Mouse (Mus musculus): ENCODE data around the gene Nrxn3. TPM values are rescaled to one million over a fixed set of nuclear protein-coding genes. Genes with fewer than 3 reads are reported as not detected.

The Nrxn3 gene
- polyA plus RNA-seq, 1 experiment from 2014 or later = 4.8 TPM

GRCm38 (mm10) chr12:88966329-88966728 is 243.7 kb downstream of the Nrxn3 start:
- WGBS = 78% methylated on average over 4 of the region's 4 CpGs
- H3K4me3 ChIP-seq = no peak overlapping the region
- H3K36me3 ChIP-seq = no peaks in the 10 kb centered on the region
- no peaks in the 10 kb centered on the region for H3K27me3 ChIP-seq (ENCODE audit: insufficient read depth, poor library complexity, severe bottlenecking)
- H3K4me1 ChIP-seq = no peaks in the 10 kb centered on the region
- no peaks in the 10 kb centered on the region for H3K9me3 ChIP-seq
- H3K27ac ChIP-seq = no peak overlapping the region
- DNase-seq (ENCODE audit: low spot score) = no peak

DNA sequence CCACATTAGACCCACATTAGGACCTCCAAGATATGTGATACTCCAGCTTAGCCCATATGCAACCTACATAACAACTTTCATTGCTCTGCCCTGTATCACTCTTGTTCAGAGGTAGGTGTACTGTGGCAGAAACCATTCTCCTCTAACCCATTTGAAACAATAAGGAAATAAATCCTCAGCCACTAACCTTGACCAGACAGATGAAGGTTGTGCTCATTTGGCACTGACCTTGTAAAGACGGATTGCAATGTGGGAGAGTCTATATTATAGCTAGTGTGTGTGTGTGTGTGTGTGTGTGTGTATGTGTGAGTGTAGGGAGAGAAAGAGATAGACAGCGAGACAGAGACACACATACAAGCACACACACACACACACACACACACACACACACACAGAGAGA is 253.9 kb downstream of the Nrxn3 start:
- H3K36me3 ChIP-seq = no peaks in the 10 kb centered on the region
- H3K27ac ChIP-seq = no peak overlapping the region
- WGBS = 67% methylated on average over 2 of the region's 2 CpGs
- no peaks in the 10 kb centered on the region for H3K4me1 ChIP-seq
- H3K27me3 ChIP-seq (ENCODE audit: insufficient read depth, poor library complexity, severe bottlenecking) = no peaks in the 10 kb centered on the region
- H3K9me3 ChIP-seq = no peaks in the 10 kb centered on the region
- H3K4me3 ChIP-seq = no peak overlapping the region
- no peak for DNase-seq (ENCODE audit: low spot score)

DNA sequence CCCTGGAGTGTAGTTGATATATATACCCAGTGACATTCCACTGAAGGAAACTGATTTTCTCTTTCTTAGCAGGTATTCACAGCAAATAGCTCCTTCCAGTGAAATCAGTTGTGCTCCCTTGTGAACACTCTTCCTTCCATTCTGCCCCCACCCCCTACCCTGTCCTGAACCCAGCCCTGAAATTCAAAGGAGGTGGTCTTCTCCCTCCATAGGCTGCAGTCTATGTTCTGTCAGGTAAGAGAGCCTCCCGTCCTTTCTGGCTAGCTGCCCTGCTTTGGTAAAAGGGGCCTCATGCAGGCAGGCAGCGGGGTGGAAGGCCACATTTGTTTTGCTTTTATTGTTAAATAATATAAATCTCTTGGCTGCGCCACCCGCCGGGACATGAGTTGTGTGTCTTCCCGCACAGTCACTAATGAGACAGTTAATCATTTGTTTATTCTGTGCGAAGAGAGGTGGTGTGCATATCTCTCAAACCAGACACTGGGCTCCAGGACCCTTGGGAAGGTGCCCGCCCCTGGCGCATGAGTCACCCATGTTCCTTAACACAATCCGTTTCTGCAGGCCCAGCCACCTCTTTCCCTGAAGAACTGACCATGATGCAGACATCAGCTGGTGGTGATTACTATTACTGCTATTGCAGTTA is 261.1 kb downstream of the Nrxn3 start:
- DNase-seq (ENCODE audit: low spot score) = peak; percentile 91
- WGBS = 16% methylated on average over 10 of the region's 10 CpGs
- H3K27me3 ChIP-seq (ENCODE audit: insufficient read depth, poor library complexity, severe bottlenecking) = no peaks in the 10 kb centered on the region
- no peaks in the 10 kb centered on the region for H3K9me3 ChIP-seq
- no peak overlapping the region for H3K4me3 ChIP-seq
- peaks cover 25% of the 10 kb centered on the region for H3K4me1 ChIP-seq
- H3K27ac ChIP-seq = peak overlapping the region; percentile 74
- H3K36me3 ChIP-seq = no peaks in the 10 kb centered on the region

DNA sequence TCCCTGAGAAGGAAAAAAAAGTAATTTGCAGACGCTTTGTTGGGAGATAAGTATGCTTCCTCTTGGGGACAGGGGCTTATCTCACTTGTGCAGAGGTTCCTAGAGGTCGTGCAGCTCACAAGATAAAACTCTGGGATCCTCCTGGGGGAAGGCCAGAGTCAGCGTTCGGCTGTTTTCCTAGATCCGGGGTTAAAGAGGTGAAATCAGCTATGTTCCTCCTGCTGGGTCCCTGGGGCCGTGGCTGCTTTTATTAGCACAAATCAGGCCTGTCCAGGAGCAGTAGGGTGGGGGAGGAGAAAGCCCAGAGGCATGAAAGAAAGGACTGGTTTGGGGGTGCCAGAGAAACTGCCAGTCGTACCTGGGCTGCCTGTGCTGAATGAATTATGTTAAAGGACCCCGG is 261.7 kb downstream of the Nrxn3 start:
- Histone ChIP-seq H3K27me3 (ENCODE audit: insufficient read depth, poor library complexity, severe bottlenecking) (no peaks in the 10 kb centered on the region), H3K4me3 (peak overlapping the region; percentile 22), H3K4me1 (peaks cover 25% of the 10 kb centered on the region), H3K9me3 (no peaks in the 10 kb centered on the region), H3K27ac (peak overlapping the region; percentile 86), H3K36me3 (no peaks in the 10 kb centered on the region)
- WGBS = 4% methylated on average over 8 of the region's 8 CpGs
- peak; percentile 95 for DNase-seq (ENCODE audit: low spot score)

DNA sequence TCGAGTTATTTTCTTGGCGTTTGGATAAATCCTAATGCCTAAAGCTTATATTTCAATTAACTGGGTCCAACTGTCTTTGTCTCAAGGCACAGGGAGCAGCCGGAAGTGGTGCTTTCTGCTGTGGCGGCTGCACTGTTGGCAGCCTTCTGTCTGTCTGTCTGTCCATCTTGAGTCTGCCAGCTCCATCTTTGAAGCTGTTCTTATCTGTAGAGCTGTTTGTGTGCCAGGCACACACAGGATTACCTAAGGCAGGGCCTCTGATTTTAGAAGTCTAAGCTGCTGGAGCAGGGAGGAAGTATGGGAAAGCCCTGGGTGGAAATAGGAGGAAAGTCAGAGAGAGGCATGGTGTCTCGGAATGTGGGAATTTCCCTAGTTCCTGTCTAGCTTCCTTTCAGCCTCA is 262.1 kb downstream of the Nrxn3 start:
- H3K4me3 ChIP-seq = peak overlapping the region; percentile 22
- 23% methylated on average over 5 of the region's 5 CpGs for WGBS

DNA sequence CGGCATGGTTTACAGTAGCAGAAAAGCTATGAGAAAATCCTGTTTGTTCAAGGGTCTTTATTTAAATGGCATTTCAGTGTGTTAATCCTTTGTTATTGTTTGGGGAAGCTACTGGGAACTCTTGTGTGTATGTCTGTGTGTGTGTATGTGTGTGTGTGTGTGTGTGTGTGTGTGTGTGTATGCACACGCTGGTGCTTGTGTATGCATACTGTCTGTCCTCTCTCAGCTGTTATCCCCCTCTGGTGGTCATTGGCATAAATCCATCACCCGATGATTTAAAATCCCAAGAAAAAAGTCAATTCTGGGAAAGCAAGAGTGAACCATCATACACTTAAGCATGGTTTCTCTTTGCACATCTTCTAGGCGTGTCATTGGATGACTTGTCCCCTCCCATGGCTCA is 264.4 kb downstream of the Nrxn3 start:
- WGBS = 56% methylated on average over 4 of the region's 4 CpGs
- no peak for DNase-seq (ENCODE audit: low spot score)
- H3K9me3 ChIP-seq = no peaks in the 10 kb centered on the region
- no peak overlapping the region for H3K27ac ChIP-seq
- H3K4me3 ChIP-seq = no peak overlapping the region
- H3K27me3 ChIP-seq (ENCODE audit: insufficient read depth, poor library complexity, severe bottlenecking) = no peaks in the 10 kb centered on the region
- no peaks in the 10 kb centered on the region for H3K36me3 ChIP-seq
- peaks cover 25% of the 10 kb centered on the region for H3K4me1 ChIP-seq

More for the DNA sequence above, 262.1 kb downstream of the Nrxn3 start:
- DNase-seq (ENCODE audit: low spot score) = peak; percentile 77
- no peaks in the 10 kb centered on the region for H3K27me3 ChIP-seq (ENCODE audit: insufficient read depth, poor library complexity, severe bottlenecking)
- no peaks in the 10 kb centered on the region for H3K9me3 ChIP-seq
- no peaks in the 10 kb centered on the region for H3K36me3 ChIP-seq
- peak overlapping the region; percentile 86 for H3K27ac ChIP-seq
- peaks cover 25% of the 10 kb centered on the region for H3K4me1 ChIP-seq

DNA sequence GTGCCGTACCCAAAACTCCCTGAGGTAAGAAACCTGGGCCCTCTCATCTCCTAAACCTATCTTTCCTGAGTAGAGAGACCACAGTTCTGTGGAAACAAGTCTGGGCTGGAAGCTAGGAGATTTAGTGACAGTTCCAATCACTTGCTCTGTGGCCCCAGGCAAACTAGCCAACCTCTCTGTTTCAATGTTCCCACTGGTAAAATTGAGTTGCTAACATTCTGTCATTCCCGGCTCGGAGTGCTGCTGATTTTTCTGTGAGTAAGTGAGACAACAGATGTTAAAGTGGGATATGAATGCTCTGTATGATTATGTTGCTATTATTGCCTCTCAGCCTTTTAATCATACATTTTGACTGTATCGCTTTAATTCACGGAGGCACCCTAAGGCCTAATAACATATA is 268.1 kb downstream of the Nrxn3 start:
- peaks cover under 1% of the 10 kb centered on the region; the same call in 1 of the 2 replicates for H3K4me1 ChIP-seq
- no peaks in the 10 kb centered on the region for H3K27me3 ChIP-seq (ENCODE audit: insufficient read depth, poor library complexity, severe bottlenecking)
- no peak overlapping the region for H3K4me3 ChIP-seq
- no peak overlapping the region for H3K27ac ChIP-seq
- no peaks in the 10 kb centered on the region for H3K36me3 ChIP-seq
- no peak for DNase-seq (ENCODE audit: low spot score)
- WGBS = 87% methylated on average over 5 of the region's 5 CpGs
- H3K9me3 ChIP-seq = no peaks in the 10 kb centered on the region

DNA sequence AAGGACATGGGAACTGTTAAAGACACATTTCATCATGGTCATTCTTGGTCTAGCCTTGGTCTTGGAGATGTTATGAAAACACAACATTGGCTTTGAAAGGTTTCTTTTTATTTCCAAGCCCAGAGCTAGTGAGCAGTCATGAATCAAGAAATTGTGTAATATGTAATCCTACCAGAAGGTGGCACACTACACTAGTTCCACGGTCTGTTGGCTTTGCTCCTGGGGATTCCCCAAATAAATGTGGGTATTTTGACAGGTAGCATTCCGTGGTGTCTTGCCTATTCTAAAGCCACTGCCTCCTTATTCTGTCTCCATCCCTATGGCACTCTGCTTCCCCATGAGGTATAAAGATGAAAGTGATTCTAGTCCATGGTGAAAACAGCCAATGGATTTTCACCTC is 269.5 kb downstream of the Nrxn3 start:
- H3K4me1 ChIP-seq = no peaks in the 10 kb centered on the region
- no peak for DNase-seq (ENCODE audit: low spot score)
- no peak overlapping the region for H3K4me3 ChIP-seq
- H3K27ac ChIP-seq = no peak overlapping the region
- 6% methylated on average over 2 of the region's 2 CpGs for WGBS
- H3K9me3 ChIP-seq = no peaks in the 10 kb centered on the region
- no peaks in the 10 kb centered on the region for H3K27me3 ChIP-seq (ENCODE audit: insufficient read depth, poor library complexity, severe bottlenecking)
- no peaks in the 10 kb centered on the region for H3K36me3 ChIP-seq

DNA sequence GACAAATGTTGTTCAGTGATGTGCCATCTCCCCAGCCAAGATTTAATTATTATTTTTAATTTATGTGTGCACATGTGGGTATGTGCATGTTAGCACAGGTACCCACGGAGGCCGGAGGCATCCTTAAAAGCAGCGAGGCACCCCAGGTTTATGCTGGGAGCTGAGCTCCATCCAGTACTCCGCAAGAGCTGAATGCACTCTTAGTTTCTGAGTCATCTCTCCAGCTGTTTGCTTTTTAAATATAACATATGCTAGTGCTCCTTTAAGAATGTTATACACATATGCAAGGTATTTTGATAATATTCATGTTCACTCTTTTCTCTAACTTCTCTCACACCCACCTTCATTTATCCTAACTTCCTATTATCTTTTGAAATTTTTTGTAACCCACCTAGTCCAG is 271.1 kb downstream of the Nrxn3 start:
- H3K4me1 ChIP-seq = no peaks in the 10 kb centered on the region
- H3K36me3 ChIP-seq = no peaks in the 10 kb centered on the region
- H3K9me3 ChIP-seq = no peaks in the 10 kb centered on the region
- DNase-seq (ENCODE audit: low spot score) = no peak
- H3K27me3 ChIP-seq (ENCODE audit: insufficient read depth, poor library complexity, severe bottlenecking) = no peaks in the 10 kb centered on the region
- no peak overlapping the region for H3K4me3 ChIP-seq
- no peak overlapping the region for H3K27ac ChIP-seq
- WGBS = 86% methylated on average over 4 of the region's 4 CpGs

DNA sequence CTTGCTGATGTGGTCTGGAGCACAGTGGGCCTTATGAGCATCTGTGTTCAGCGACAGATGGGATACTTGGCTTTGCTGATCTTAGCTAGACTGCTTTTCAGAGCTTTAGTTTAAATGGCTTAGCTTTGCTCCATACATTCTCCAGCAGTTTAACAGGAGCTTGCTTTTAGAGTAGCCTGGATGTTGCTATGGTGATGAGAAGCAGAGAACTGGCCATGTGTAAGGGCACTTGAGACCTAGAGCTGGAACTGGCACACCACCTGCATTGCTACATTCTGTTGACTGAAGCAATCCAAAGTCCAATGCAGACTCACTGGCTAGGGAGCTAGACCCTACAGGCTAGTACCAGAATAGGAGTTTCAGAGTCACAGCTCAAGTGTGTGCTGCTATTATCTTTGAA is 293.8 kb downstream of the Nrxn3 start:
- Histone ChIP-seq H3K9me3 (no peaks in the 10 kb centered on the region), H3K4me1 (no peaks in the 10 kb centered on the region), H3K36me3 (no peaks in the 10 kb centered on the region), H3K27ac (no peak overlapping the region), H3K27me3 (ENCODE audit: insufficient read depth, poor library complexity, severe bottlenecking) (no peaks in the 10 kb centered on the region), H3K4me3 (no peak overlapping the region)
- 79% methylated on average over 1 of the region's 1 CpGs for WGBS
- DNase-seq (ENCODE audit: low spot score) = no peak

GRCm38 (mm10) chr12:89025180-89025579 is 302.5 kb downstream of the Nrxn3 start:
- no peak overlapping the region for H3K4me3 ChIP-seq
- no peaks in the 10 kb centered on the region for H3K9me3 ChIP-seq
- no peak for DNase-seq (ENCODE audit: low spot score)
- H3K27me3 ChIP-seq (ENCODE audit: insufficient read depth, poor library complexity, severe bottlenecking) = no peaks in the 10 kb centered on the region
- no peaks in the 10 kb centered on the region for H3K4me1 ChIP-seq
- H3K36me3 ChIP-seq = no peaks in the 10 kb centered on the region
- H3K27ac ChIP-seq = no peak overlapping the region
- WGBS = 100% methylated on average over 1 of the region's 1 CpGs

DNA sequence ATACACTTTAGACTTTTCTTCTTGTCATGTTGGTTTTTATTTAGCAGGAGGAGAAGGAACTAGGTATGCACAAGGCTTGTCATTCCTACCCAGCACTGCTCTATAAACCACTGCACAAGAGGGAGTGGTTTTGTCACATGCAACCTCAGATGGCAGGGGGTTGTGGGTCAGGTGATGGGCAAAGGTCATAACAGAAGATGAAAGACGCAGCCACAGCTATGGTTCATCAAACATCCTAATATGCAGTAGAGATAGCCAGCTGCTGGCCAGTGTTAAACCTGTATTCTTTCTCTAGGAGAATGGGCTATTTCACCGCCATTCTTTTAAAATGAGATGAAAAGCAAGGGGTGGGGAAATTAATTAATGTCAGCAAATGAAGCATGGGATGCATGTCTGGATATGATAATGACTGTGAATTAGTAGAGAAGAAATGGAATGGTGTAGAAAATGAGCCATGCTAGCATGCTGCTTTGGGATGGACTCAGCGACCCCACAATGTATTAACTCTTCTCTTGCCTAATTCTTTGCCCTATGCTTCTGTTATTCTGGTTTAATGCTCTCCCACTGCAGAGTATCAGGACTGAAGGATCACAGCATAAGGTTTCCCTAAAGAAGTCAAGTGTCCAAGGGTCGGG is 313.4 kb downstream of the Nrxn3 start:
- Histone ChIP-seq H3K27me3 (ENCODE audit: insufficient read depth, poor library complexity, severe bottlenecking) (no peaks in the 10 kb centered on the region), H3K36me3 (no peaks in the 10 kb centered on the region), H3K4me1 (no peaks in the 10 kb centered on the region), H3K9me3 (no peaks in the 10 kb centered on the region), H3K4me3 (no peak overlapping the region), H3K27ac (no peak overlapping the region)
- WGBS = 75% methylated on average over 4 of the region's 4 CpGs
- no peak for DNase-seq (ENCODE audit: low spot score)

DNA sequence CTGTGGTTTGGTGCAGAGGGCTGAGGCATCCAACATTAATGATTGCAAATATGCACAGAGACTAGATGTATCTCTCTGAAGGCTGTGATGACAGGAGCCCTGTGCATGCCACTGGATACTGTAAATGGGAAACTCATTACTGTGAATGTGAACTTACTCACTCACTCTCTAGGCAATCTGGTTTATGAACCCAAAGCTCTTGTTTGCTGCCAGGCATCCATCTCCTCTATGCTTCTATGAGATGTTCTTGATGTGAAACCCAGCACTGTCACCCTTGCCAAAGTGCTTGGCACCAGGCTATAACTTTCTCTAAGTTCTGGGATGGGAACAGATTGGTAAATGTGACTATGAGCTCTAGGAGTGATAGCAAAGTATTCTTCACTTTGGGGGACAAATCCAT is 317.5 kb downstream of the Nrxn3 start:
- no peaks in the 10 kb centered on the region for H3K36me3 ChIP-seq
- H3K4me3 ChIP-seq = no peak overlapping the region
- no peaks in the 10 kb centered on the region for H3K9me3 ChIP-seq
- no peak overlapping the region for H3K27ac ChIP-seq
- no peaks in the 10 kb centered on the region for H3K27me3 ChIP-seq (ENCODE audit: insufficient read depth, poor library complexity, severe bottlenecking)
- DNase-seq (ENCODE audit: low spot score) = no peak
- no peaks in the 10 kb centered on the region for H3K4me1 ChIP-seq
